Mouse (Mus musculus) fibroblast of lung, adult 2 months (primary cell): ENCODE data around the gene Slc25a34.

Experiments
- DNase-seq: peaks from one replicate; pipeline ENCODE4 v3.0.0-alpha.2; 2011; ENCODE audit warnings: low read depth

Slc25a34 gene

DNA sequence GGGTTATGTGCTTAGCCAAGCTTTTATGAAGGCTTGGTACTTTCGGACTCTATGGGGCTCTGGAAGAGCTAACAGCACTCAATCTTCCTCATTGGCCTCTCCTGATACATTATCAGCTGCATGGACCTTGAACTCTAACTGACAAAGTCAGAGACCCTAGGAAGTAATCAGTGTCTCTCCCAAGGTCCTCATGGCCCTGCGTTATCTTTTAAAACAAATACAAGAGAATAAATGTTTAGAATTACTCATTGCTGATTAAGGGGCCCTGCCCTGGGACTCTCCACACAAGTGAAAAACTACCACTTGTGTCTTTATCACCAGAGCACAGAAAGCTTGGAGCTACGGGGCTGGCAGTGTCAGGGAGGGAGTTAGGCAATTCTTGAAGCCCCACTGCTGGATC lies 44.8 kb downstream of the Slc25a34 start:
- DNase-seq, result no peak

DNA sequence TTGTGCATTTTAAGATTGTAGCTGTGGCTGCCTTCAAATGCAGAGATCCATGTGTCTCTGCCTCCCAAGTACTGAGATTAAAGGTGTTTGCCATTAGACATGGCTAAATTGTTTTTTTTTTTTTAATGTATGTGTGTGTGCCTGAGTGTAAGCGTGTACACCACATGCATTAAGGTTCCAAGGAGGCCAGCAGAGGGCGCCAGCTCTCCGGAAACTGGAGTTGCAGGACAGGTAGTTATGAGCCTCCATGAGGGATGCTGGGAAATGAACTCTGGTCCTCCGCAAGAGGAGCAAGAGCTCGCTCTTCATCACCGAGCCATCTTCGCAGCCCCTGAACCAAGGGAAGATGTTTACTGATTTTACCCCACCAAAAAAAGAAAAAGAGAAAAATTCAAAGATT lies 46.7 kb downstream of the Slc25a34 start:
- no peak for DNase-seq

DNA sequence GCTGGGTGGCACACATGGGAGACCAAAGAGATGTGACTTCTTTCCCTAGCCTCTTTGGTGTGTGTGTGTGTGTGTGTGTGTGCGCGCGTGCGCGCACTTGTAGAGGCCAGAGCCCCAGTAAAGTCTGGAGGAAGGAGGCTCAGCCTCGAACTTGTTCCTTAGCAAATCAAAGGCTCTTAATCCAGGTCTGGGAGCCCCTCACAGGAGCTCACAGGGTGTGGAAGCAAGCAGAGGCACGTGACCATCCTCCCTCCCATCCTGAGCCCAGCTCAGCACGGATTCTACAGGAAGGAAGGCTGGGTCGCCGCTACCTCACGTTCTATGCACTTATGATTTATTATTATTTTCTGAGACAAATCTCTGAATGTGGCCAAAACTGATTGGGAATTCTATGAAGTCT lies 47.2 kb downstream of the Slc25a34 start:
- DNase-seq, result no peak

DNA sequence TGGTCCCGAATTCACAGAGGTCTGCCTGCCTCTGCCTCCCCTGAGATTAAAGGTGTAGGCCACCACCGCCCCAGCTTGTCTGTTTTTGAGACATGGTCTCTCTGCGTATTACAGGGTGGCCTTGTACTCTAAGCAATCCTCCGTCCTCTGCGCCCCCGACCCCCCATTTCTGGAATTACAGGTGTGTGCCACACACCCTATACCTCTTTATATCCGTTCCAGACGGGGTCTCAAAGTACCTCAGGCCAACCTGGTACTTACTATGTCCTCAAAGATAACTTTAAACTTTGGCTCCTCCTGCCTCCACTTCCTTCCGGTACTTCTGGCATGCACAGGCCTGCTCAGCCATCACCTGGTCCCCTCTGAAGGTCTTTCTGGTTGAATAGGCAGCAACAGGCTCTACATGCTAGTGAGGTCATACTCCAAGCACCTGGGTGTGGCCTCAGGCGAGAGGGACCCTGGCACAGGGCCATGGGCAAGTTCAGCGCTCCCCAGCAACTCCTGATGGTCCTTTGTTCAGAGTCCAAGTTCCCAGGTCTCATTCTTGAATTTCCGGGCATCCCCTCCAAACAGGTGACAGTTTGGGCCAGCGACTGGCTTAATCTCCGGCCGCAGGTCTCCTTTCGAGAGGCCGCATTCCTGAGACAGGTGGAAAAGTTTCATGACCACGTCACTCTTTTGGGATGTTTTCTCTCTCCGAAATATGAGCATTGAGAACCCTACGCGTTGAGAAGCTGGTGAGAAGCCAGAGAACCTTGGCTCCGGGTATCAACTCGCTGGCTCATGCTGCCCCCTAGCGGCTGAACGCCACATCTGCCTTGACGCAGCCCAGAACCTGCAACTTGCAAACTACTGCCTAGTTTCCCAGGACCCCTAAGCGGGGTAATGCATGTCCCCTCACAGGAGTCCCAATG lies 48.6 kb downstream of the Slc25a34 start:
- DNase-seq, result no peak

DNA sequence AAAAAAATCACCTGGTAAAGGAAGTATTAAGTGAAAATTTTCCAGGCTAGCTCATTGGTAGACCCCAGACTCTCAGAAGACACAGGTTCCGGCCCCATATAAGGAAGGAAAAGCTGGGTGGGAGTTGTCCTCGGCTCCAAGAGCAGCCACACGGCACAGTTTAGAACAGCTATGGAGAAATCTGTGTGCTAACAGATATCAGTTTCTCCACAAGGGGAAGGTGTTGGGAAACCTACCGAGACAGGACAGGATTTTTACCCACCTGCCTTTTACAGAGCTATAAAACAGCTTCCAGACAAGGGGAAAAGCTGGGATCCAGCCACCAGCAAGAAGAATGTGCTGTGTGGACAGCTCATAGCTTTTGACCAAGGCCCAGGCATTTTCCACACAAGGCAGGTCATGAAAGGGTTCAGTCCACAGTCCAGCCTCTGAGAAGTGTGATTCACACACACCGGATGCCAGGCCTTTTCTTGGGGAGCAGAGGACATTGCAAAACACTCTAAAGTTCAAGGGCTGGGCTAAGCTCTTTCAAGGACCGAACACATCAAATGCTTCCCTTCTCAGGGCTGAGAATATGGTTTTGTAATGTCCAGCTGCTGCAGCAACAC lies 50.2 kb downstream of the Slc25a34 start:
- peak; percentile 88 for DNase-seq

DNA sequence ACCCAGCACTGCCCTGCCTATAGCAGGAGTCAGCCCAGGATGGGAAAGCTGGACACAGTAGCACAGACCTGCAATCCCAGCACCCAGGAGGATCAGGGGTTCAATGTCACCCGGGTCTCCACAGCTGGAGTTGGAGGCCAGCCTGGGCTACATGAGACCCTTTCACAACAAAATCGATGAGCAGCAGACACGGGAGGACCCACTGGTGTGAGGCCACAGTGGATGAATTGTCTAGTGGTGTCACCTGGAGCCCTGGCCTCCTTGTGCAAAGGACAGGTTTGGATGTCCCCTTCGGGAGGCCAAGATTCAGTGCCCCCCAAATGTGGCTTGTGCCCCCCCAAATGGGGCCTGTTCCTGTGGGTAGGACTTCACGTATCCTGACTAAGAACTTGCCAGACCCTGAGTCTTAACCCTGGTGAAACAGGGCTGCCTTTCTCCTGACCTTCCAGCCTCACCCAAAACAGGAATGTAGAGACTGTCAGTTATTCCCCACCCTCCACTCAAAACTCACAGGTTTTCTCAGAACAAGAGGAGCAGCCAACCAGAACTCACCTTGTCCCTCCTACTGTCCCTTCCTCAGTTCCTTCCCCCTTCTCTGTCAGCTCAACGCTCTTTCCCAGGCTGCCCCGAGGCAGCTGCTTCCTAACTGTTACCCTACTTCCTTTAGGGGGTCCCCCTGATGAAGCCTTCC lies 50.8 kb downstream of the Slc25a34 start:
- no peak for DNase-seq

DNA sequence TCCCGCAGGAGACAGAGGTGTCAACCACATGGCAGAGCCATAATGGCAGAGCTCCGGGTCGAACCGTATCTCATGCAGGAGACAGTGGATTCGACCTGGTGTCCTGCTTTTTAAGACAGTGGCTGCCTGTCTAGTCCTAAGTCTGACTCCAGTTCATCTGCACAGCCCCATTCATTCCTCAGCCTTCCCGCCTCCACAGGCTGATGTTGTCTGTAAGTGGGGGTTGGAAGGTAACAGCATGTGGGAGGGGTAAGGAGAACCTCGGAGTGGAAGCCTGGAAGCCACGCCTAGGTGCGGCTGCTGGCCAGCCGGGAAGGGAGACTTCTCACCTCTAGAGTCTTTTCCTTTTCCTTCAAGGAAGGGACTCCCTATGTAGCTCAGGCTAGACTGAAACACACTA lies 51.7 kb downstream of the Slc25a34 start:
- no peak for DNase-seq

DNA sequence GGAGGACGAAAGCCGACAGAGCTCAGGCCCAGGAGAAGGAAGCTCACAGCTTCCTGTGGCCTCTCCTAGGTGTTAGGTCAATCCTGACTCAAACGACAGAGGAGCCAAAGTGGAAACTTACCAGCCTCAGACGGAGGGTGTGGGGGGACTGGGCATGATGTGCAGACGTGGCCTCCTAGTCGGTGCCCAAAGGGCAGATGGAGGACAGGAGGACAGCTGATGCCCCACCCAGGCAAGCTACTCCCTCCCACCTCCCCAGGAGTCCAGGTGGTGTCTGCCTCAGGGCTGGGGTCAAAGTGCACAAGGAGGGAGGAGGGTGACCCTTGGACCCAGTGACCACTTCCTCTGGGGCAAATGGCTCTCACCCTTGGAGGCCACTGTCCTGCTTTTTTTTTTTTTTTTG lies 52.3 kb downstream of the Slc25a34 start:
- no peak for DNase-seq

DNA sequence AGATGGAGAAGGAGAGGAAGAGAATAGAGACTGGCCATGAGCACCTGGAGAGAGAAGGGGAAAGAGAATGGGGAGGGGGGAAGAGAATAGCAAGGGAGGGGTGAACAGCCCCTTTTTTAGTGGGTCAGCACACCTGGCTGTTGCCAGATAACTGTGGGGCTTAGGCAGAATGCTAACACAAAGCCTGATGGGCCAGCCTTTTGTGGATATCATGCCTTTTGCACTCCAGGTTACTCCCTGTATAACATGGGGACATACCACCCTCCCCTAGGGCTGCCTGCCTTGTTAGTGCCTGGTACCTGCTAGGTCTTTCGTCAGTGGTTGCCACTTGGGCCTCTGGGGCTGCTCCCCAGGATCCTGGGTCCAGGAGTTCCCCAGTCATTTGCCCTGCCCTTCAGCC lies 52.8 kb downstream of the Slc25a34 start:
- no peak for DNase-seq

DNA sequence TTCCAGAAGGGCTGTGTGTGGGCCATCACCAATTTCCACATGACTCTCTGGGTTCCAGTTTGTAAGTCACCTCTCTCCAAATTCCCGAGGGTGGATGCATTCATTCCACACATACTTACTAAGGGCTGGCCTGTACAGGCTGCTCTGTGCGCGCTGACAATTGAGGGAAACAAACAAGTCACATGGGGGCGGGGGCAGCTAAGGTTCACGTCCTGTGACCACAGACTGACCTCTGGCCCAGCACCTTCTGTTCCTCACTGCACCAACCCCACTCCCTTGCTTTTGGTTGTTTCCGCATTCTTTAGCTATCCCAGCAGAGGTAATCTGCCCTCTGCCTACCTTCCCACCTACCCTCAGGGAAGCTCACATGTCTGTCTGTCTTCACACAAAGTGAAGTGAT lies 53.6 kb downstream of the Slc25a34 start:
- DNase-seq, result no peak

DNA sequence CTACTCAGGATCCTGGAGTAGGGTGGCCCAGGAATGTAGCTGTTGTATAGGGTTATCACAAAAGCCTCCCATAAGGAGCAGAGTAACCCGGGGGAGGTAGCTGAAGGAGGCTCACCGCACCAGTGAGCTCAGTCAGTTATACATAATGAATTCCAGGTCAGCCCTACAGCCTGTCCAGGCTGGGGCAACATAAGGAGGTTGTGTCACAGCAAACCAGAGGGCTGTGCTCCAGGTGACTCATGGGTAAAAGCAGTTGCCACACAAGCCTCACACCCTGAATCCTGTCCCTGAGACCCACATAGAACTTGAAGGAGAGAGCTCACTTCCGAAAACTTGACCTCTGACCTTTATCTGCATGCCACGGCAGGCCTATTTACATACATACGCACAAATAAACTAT lies 54.7 kb downstream of the Slc25a34 start:
- no peak for DNase-seq
